Mouse (Mus musculus) adrenal gland, postnatal 25 days (tissue): ENCODE measurements around the gene Adrb1. TPM values are rescaled to one million over a fixed set of nuclear protein-coding genes. Genes with fewer than 3 reads are reported as not detected.

ENCODE experiments used
- DNase-seq: peaks from one replicate; pipeline ENCODE4 v3.0.0; 2021; ENCODE audit warnings: mixed read lengths
- total RNA-seq: library from RNA; stranded (reverse); gene quantifications from 2 replicates; pipeline ENCODE4 v1.2.3, GENCODE M21; 2021

The Adrb1 gene
- total RNA-seq, 1 experiment from 2014 or later, result 2.6 TPM

- DNase-seq, result no peak
Measured at GRCm38 (mm10) chr19:56703238-56704097, 18.5 kb upstream of the Adrb1 start.

- DNase-seq, result no peak
Measured at GRCm38 (mm10) chr19:56705026-56705675, 16.8 kb upstream of the Adrb1 start.

GRCm38 (mm10) chr19:56708794-56709193 lies 13.2 kb upstream of the Adrb1 start:
- no peak for DNase-seq

- DNase-seq, result no peak
Measured at GRCm38 (mm10) chr19:56710131-56710905, 11.7 kb upstream of the Adrb1 start.

- no peak for DNase-seq
Measured at GRCm38 (mm10) chr19:56713613-56714012, 8.4 kb upstream of the Adrb1 start.

- no peak for DNase-seq
Measured at GRCm38 (mm10) chr19:56714661-56715170, 7.3 kb upstream of the Adrb1 start.

- DNase-seq, result no peak
Measured at GRCm38 (mm10) chr19:56718046-56718445, 4.0 kb upstream of the Adrb1 start.

- DNase-seq, result no peak
Measured at GRCm38 (mm10) chr19:56720882-56721281, 1.1 kb upstream of the Adrb1 start.

GRCm38 (mm10) chr19:56722291-56722707 lies 300 bp downstream of the Adrb1 start:
- DNase-seq, result no peak

- DNase-seq, result no peak
Measured at GRCm38 (mm10) chr19:56722711-56723330, 822 bp downstream of the Adrb1 start.

GRCm38 (mm10) chr19:56723331-56724125 lies 1.5 kb downstream of the Adrb1 start:
- peak; percentile 63 for DNase-seq

- no peak for DNase-seq
Measured at GRCm38 (mm10) chr19:56724126-56724597, 2.2 kb downstream of the Adrb1 start.

- no peak for DNase-seq
Measured at GRCm38 (mm10) chr19:56727170-56727877, 5.3 kb downstream of the Adrb1 start.

- DNase-seq, result no peak
Measured at GRCm38 (mm10) chr19:56734033-56734572, 12.1 kb downstream of the Adrb1 start.

- DNase-seq, result no peak
Measured at GRCm38 (mm10) chr19:56735747-56736146, 13.7 kb downstream of the Adrb1 start.

GRCm38 (mm10) chr19:56736287-56736686 lies 14.3 kb downstream of the Adrb1 start:
- no peak for DNase-seq

- no peak for DNase-seq
Measured at GRCm38 (mm10) chr19:56745061-56745460, 23.1 kb downstream of the Adrb1 start.

GRCm38 (mm10) chr19:56745528-56745927 lies 23.5 kb downstream of the Adrb1 start:
- no peak for DNase-seq

- DNase-seq, result no peak
Measured at GRCm38 (mm10) chr19:56746618-56747017, 24.6 kb downstream of the Adrb1 start.

- no peak for DNase-seq
Measured at GRCm38 (mm10) chr19:56747878-56748277, 25.9 kb downstream of the Adrb1 start.
